Comparison of ENCODE assay signal across 8 mouse cellular contexts in genomic region chr17:6315706-6316105, GRCm38 (mm10). TPM values are rescaled to one million over a fixed set of nuclear protein-coding genes. Genes with fewer than 3 reads are reported as not detected.
DNase-seq lines count a peak whose midpoint lies in the region; ATAC-seq and TF ChIP-seq lines count a peak whose summit lies in the region.
"Not testable (repeated sequence)": the region's sequence is repeated elsewhere in the genome, so short reads cannot be mapped to it uniquely, and the experiment has no call there.
"Had no signal": no experiment of that assay in that cellular context is flagged by ENCODE, and none has a peak within 500 bp of the region (broad histone marks: within the 10 kb centered on the region; RNA-seq: fewer than 3 reads in every experiment).

No protein-coding gene starts in this region.

- H3K36me3 ChIP-seq in hindbrain, embryonic 14.5 days (replicated peaks; ENCODE audit: control insufficient read depth, insufficient read depth); myocyte (ENCODE audit: control insufficient read depth, insufficient read depth): not testable (repeated sequence)

- peak; percentile 11 to 29 for DNase-seq in B cell, adult 2 months
- DNase-seq in cerebellum, adult 8-10 months: peak; percentile 50
- DNase-seq in gastrocnemius, adult 2 months; hindbrain, embryonic 14.5 days (ENCODE audit: low spot score): not testable (repeated sequence)
- peak; percentile 6 for DNase-seq in lung, postnatal 10 days
- peak; percentile 7 for DNase-seq in thymus, postnatal 14 days

- WGBS in hindbrain, embryonic 14.5 days: 10% methylated on average over 2 of the region's 4 CpGs

- not testable (repeated sequence) for H3K79me2 ChIP-seq in myocyte (ENCODE audit: control insufficient read depth, insufficient read depth)

- ATAC-seq in hindbrain, embryonic 14.5 days (ENCODE audit: low FRiP score): not testable (repeated sequence)

- not testable (repeated sequence) for H3K27me3 ChIP-seq in hindbrain, embryonic 14.5 days (ENCODE audit: control insufficient read depth, insufficient read depth, low read length); myocyte (ENCODE audit: control insufficient read depth, insufficient read depth, insufficient read length)

- not testable (repeated sequence) for H3K9ac ChIP-seq in hindbrain, embryonic 14.5 days

- peak overlapping the region; percentile 41 for H3K4me3 ChIP-seq in gastrocnemius, adult 2 months
- H3K4me3 ChIP-seq in hindbrain, embryonic 14.5 days (replicated peaks; ENCODE audit: low read length): not testable (repeated sequence)
- peak overlapping the region; percentile 12 for H3K4me3 ChIP-seq in myocyte

- not testable (repeated sequence) for H3K4me1 ChIP-seq in hindbrain, embryonic 14.5 days (replicated peaks; ENCODE audit: control insufficient read depth, insufficient read depth, low read length)

- intact Hi-C loops in gastrocnemius, adult 2 months (cut with DNase I): not testable (repeated sequence)

- not testable (repeated sequence) for H3ac ChIP-seq in myocyte (ENCODE audit: control insufficient read depth, insufficient read length)

- not testable (repeated sequence) for H3K9me3 ChIP-seq in hindbrain, embryonic 14.5 days (ENCODE audit: control insufficient read depth, low read length)

- not testable (repeated sequence) for TF ChIP-seq POLR2A in myocyte (IDR thresholded peaks at IDR 0.05; ENCODE audit: insufficient read length, low read depth)

- TF ChIP-seq CTCF in gastrocnemius, adult 2 months (IDR thresholded peaks at IDR 0.05): not testable (repeated sequence)

- 0 out of 2 replicates have a peak overlapping the region, but pooled peaks have one; percentile 53 for H3K4me2 ChIP-seq in hindbrain, embryonic 14.5 days (replicated peaks)
- peak overlapping the region; percentile 69 for H3K4me2 ChIP-seq in myocyte (ENCODE audit: low read depth)

- peak overlapping the region; percentile 3; the same call in 1 of the 2 replicates for H3K27ac ChIP-seq in gastrocnemius, adult 2 months
- H3K27ac ChIP-seq in hindbrain, embryonic 14.5 days: not testable (repeated sequence)

RNA-seq across cellular contexts. Expression of gene Dynlt1a, which starts 1.6 kb away (rescaled TPM):
- 1 to 10 TPM; 3.7 to 4.7 TPM for total RNA-seq in gastrocnemius, adult 2 months (2021)
- 51.3 and 51.5 TPM in 2 replicates for polyA plus RNA-seq in hindbrain, embryonic 14.5 days (2014; fragmentation: Nextera tagmentation; extraction: Ambion mirVana)
- polyA plus RNA-seq in myocyte (2012; fragmentation: generic; extraction: Trizol): 7.0 TPM

RNA-seq across cellular contexts. Expression of gene Tmem181a, which starts 59.0 kb away (rescaled TPM):
- 1 to 10 TPM; 4.0 to 6.0 TPM for total RNA-seq in gastrocnemius, adult 2 months (2021)
- polyA plus RNA-seq in hindbrain, embryonic 14.5 days (2014; fragmentation: Nextera tagmentation; extraction: Ambion mirVana): 59.6 and 67.4 TPM in 2 replicates
- polyA plus RNA-seq in myocyte (2012; fragmentation: generic; extraction: Trizol): 8.7 TPM
- polyA plus RNA-seq: G1E had no signal
